Mouse (Mus musculus) G1E (cell line): ENCODE measurements around the gene Timm50.

Experiments used
- CTCF ChIP-seq: IDR thresholded peaks from 2 replicates; pipeline ENCODE4 v1.5.1; 2012; ENCODE audit warnings: low read depth, low read length, inconsistent platforms, mixed read lengths
- POLR2AphosphoS5 ChIP-seq: IDR thresholded peaks from 2 replicates; pipeline ENCODE4 v1.6.1; 2012; ENCODE audit warnings: low read depth, low read length, inconsistent platforms; ENCODE audit not compliant: insufficient replicate concordance

- TF ChIP-seq POLR2AphosphoS5 = no peak
- no peak for TF ChIP-seq CTCF
These were observed 46.5 kb downstream of the Timm50 start for GRCm38 (mm10) chr7:28265391-28265790.
